Mouse (Mus musculus) CD4-positive helper T cell, adult 2 months (primary cell): ENCODE results near the gene Csf1.
A peak's percentile ranks its signal among the peaks of the same experiment; 100 is the strongest.

ENCODE experiments used
- DNase-seq: peaks from one replicate; pipeline ENCODE4 v3.0.0-alpha.2; 2012; ENCODE audit warnings: low read depth, missing footprints, low spot score

The Csf1 gene

DNA sequence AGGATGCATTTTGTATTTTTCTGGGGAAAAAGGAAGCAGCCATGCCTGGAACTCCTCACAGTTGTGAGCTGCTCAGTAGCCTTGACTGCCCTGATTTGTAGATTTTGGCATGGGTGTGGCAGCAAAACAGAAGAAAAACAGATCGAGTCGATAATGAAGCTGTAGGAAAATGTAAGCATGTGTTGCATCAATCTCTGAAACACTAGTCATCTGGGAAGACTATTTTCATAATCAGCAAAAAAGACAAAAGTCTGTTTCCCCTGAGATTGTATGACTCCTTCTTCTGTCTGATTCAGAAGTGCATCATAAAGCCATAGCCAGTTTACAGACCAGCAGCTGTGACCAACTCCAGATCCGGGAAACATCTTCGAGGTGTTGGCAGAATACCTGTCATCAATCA, 53.0 kb downstream of the Csf1 start:
- no peak for DNase-seq

DNA sequence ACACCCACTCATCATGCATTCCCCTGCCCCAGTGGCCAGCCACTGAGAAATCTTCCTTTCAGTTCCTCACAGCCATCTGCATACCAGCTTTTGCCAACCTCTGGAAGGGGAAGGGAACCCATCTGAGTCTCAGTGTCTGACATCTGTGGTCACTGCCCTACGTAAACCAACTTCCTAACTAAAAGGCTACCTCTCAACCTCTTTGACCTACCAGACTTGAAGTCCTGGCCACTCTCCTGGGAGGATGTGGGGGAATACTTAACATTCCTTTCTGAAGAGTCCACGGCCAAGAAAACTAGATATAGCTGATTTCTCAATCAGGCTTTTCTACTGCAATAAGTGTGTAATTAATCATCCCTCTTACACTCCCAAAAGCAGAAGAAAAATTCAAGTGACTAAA, 54.1 kb downstream of the Csf1 start:
- DNase-seq, result no peak

DNA sequence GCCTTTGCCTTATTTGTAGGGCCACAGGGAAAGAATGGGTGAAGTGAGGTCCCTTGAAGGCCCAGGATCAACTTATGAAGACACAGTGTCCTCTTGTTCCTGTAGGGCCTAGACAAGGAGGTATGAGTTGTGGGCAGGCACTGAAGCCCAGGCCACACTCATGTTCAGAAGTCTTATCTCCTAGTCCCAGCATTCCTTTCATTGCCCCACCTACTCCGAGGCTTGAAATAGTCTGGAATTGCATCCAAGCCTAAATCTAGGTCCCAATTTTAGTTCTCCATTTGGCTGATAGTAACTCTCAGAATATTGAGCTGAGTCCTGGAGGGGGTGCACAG, 55.9 kb downstream of the Csf1 start:
- no peak for DNase-seq

DNA sequence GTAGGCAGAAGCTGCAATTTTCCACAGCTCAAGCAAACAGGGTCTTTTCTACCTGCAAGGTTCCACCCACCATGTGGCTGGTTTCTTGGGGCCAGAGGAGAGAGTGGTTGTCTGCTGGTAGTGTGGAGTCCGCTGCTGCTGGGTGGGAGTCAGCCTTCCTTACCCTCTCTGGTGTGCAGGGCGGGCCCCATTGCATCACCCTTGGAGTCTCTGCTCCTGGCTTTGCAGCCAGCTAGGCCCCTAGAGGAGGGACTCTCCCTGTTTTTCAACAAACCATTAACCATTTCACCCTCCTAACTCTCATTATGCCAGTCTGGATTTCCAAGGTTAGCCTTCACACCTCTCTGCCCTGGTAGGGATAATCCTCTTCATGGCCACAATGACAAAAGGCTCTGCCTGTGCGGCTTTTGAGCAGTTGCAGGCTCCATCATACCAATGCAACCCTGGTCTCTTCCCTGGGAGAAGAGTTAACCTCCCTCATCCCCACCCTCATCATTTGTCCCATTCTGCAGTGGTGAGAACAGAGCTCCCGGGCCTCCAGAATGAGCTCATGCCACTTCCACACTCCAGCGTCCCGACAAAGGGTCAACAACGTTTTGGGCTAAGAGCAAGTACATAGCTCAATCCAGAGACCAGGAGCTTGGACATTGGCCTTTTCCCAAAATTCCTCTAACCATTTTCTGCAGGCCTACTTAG, 56.4 kb downstream of the Csf1 start:
- no peak for DNase-seq

DNA sequence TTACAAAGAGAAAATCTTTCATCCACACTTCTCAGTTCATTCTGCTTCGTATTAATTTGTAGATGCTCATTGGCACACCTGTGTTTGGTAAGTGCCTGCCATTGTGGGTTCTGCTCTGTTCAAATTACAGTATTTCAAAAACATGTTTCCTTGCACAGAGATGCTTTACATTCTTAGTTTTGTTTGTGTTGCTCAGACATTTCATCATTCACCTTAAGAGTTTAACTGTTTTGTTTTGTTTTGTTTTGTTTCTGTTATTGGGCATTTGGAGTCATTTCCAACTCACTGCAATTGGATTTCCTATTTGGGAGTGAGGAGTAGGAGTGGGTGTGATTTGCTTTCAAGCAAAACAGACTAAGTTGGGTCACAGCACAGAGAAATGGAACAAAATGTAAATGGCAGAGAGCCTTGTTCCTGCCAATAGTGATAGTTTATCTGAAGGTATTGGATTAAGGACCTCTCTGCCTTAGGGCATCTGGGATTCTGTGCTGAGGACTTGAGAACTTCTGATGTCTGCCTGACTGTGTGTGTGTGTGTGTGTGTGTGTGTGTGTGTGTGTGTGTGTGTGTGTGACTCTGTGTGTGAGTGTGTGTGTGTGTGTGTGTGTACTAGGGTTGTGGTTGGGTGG, 58.4 kb downstream of the Csf1 start:
- DNase-seq, result no peak

DNA sequence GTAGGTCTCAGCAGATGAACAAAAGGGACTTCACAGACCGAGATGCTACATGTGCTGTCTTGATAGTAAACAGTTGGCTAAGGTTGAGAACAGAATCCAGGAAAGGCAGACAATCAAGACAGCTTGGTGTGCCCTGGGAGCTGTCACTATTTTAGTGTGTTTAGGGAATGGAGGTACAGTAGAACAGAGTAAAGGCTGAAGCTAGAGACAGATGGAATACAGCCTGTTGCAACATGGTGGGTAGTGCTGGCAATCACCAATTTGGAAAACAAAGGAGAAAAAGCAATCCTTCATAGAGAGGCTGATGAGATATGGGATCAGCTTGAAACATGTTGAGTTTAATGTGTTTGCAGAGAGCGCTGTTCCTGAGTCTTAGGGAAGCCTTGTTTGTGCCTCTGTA, 59.6 kb downstream of the Csf1 start:
- no peak for DNase-seq

DNA sequence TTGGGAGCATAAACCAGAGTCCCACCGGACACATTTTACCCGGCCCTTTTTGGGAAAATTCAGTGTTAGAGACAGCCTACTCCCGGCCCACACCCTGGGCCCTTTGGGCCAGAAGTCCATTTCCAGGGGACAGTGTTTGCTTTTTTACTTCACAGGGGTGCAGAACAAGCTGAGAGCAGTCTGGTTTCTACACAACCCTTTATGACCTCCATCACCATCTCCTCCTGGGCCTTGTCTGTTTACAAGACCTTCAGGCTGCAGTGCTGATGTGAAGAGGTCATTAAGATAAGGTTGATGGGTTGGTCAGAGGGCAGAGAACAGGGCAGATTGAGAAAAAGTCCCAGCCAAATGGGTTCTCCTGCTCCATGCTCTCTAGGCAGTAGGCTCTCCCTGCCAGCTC, 63.4 kb downstream of the Csf1 start:
- DNase-seq, result no peak

DNA sequence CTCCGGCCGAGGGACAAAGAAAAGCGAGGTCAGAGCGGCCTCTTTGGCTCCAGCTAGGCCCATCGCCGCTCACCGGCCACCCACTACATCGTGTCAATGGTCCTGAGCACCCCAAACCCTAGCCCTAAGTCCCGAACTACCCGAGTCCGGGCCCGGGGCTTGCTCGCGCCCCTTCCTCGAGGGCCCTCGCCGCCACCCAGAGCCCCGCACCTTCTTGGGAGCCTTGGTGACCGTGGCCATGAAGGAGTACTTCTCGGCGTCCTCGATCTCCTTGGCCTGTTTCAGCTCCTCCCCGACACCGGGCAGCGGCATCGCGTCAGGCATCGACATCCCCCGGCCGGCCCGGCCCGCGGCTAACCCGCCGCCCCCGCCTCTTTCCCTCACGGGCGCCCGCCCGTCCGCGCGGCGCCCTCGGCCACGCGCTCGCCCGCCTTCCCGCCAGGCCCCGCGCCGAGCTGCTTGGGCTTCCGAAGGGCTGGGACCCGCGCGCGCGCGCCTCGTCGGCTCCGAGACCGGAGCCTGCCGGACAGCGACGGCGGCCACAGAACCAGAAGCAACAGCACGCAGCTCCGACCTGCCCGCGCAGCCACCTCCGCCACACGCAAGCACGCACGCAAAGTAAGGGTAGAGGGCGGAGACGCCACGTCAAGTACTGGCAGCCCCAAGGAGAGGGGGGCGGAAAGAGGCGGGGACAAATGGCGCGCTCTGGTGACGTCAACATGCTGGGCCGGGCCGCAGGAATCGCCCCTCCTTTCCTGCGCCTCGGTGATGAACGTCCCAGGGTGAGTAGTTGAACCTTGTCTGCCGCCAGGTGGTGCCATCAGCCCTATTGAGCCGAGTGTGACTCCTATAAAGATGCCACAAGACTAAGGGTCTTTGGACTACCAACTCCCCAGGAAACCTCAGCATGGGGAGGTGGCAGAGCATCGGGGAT, 64.1 kb downstream of the Csf1 start, which contains the start of gene Ahcyl1:
Gene Ahcyl1 (minus strand): TSS at position 613 of the 934 bp plus-strand sequence.
- peak; percentile 98 for DNase-seq

DNA sequence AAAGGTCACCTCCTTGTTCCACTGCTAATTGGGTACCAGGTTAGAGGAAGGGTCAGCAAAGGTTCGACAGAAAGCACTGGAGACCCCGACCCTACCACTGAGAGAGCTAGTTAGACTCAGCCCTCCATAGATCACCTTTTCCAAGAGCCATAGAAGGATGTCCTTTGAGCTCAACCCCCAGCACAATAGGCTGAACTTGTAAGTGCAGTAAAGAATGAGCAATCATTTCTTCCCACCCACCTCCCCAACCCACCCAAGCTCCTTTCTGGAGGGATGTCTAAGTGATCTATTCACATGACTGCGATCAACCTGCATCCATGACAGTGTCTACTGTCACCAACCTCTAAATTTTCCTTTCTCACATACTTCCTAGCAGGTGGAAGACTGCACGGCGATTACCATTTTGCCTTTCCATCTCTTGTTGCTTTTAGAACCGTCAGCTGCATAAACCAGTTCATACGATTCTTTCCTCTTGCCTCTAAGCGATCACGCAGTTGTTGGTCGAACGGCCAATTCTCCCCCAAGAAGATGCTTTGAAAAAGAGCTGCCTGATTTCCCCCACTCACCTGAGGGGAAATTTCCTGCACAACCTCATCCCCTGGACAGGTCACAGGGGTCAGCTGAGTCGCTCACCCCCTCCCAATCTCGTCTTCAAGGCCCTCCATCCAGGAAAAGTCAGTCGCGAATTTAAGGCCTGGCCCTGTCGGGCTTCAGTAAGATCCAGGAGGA, 64.9 kb downstream of the Csf1 start:
- DNase-seq, result peak; percentile 17

DNA sequence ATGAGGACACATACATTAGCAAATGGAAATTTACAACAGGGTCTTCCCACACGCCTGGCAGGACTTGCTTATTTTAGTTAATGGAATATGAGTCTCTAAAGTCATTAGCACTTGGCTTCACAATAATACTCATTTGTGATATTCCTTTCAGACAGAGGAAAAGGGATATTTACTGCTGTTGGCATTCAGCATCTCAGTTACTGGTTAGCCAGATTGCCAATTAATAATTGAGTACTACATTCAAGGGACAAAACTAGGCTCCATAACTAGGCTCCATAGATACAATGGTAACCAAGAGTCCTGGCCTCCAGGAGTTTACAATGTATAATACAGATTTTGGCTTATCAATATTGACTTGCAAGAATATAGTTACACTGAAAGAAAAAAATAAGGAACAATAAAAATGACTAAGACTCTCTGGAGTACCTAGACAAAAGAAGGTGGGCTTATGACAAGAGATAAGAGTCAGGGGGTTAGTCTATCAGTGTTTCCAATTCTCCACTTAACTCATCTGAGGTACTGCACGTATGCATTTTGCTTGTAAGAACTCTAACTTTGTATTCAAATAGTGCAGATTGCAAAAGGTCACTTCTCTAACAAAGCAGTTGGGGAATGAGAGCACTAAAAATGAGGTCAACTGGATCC, 65.9 kb downstream of the Csf1 start:
- no peak for DNase-seq
